Mouse (Mus musculus) C2C12 (cell line): Measurements from ENCODE around the gene Lrp4.

Experiments
- CTCF ChIP-seq: IDR thresholded peaks from one replicate; pipeline ENCODE4 v1.5.1; 2011; ENCODE audit not compliant: control insufficient read depth, insufficient read depth, insufficient read length
- MAX ChIP-seq: IDR thresholded peaks from one replicate; pipeline ENCODE4 v1.6.1; 2011; ENCODE audit warnings: mild to moderate bottlenecking, control low read depth
- MYOD1 ChIP-seq: IDR thresholded peaks from one replicate; pipeline ENCODE4 v1.6.1; 2011; ENCODE audit warnings: low read depth; ENCODE audit not compliant: control insufficient read depth, insufficient read length
- MYOG ChIP-seq: IDR thresholded peaks from one replicate; pipeline ENCODE4 v1.6.1; 2011; ENCODE audit not compliant: control insufficient read depth, insufficient read length; ENCODE audit errors: extremely low read depth
- USF1 ChIP-seq: IDR thresholded peaks from one replicate; pipeline ENCODE4 v1.6.1; 2011; ENCODE audit warnings: low read depth, mild to moderate bottlenecking, control low read depth, moderate library complexity

- TF ChIP-seq MYOG (no peak), CTCF (no peak), MYOD1 (no peak), USF1 (no peak), MAX (no peak)
These were observed 59.9 kb downstream of the Lrp4 start for GRCm38 (mm10) chr2:91517186-91517585.
